Mouse (Mus musculus) CD8-positive naive resting alpha-beta T cell, adult 2 months (primary cell): ENCODE results near the gene Ccdc159.

Experiments used
- DNase-seq, 2 experiments: peaks; one replicate each; pipeline ENCODE4 v3.0.0; 2022; ENCODE audit warnings: low read depth in 2 of 2, low spot score in 2 of 2

Gene Ccdc159

GRCm38 (mm10) chr9:21934021-21934420, 6.8 kb downstream of the Ccdc159 start:
- DNase-seq = no peak

GRCm38 (mm10) chr9:21935466-21936131, 8.3 kb downstream of the Ccdc159 start:
- no peak for DNase-seq

DNA sequence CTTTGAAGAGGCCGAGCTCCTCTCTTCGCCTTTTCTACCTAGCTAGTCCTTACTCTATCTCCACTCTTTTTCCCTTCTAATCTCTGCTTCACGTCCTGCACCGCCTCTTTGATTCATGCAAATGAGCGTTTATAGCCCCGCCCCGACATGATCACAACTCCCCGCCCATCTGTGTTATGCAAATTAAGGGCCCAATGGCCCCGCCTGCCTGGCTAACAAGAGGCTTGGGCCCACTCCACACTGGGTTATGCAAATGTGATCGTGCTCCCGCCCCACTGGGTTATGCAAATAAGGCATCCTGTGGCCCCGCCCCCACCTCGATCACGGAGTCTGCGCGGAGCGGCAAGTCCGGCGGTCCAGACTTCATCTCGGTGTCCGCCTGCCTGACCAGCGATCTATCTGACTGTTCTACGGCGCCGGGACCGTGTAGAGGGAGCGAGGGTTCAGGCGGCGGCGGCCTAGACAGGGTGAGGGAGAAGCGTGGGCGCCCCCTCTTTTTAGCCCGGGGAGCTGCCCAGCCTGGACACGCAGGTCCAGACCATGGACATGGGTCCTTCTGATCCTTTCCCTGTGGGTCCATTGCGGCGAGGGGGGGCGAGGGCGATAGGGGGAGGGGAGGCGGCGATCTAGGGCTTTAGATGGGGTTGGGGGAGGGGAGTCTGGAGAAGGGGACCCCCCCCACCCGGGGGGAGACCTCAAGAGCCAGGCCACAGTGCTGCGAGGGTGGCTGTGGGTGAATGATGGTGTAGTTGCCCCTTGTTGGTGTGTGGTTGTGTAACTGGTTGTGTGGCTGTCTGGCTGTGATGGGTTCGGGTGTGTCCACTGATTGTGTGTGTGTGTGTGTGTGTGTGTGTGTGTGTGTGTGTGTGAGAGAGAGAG, 9.7 kb downstream of the Ccdc159 start, which contains the start of gene Plppr2:
TSS of gene Plppr2 (plus strand) at position 342 of the 879 bp plus-strand sequence.
- DNase-seq = peak; percentile 65 to 73

DNA sequence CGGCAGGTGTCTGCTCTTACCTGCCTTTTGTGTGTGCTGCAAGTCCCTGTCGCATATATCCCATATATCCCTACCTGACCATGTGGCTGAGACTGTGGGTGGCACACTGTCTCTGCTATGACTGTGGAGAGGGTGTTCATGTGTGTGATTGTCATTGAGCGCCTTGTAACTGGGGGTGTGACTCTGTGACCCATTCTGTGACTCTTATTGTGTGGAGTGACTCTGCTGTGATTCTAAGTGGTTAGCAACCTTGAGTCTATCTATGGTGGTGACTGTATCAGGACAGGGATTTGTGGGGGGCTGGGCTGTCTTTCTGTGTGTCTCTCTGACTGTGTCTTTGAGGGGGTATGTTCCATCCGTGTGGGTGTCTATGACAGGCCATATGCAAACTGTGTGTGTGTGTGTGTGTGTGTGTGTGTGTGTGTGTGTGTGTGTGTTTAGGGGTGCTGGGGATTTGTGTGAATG, 10.5 kb downstream of the Ccdc159 start:
- DNase-seq = no peak

- no peak for DNase-seq
Observed at GRCm38 (mm10) chr9:21938234-21938855, 11.1 kb downstream of the Ccdc159 start.

GRCm38 (mm10) chr9:21943046-21943445, 15.8 kb downstream of the Ccdc159 start:
- DNase-seq = no peak

- no peak for DNase-seq
Observed at GRCm38 (mm10) chr9:21943638-21944037, 16.4 kb downstream of the Ccdc159 start.

DNA sequence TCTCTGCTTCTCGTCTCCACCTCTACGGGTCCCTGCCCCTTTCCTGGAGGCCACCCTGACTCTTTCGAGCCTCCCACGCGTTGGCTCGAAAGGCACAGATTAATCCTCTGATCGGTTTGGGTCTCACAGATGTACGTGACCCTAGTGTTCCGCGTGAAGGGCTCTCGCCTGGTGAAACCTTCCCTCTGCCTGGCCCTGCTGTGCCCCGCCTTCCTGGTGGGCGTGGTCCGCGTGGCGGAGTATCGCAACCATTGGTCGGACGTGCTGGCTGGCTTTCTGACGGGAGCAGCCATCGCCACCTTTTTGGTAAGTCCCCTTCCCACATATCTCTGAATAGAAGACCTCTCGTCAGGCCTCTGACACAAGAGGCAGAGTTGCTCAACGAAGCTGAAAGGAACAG, 17.0 kb downstream of the Ccdc159 start:
- DNase-seq = no peak

DNA sequence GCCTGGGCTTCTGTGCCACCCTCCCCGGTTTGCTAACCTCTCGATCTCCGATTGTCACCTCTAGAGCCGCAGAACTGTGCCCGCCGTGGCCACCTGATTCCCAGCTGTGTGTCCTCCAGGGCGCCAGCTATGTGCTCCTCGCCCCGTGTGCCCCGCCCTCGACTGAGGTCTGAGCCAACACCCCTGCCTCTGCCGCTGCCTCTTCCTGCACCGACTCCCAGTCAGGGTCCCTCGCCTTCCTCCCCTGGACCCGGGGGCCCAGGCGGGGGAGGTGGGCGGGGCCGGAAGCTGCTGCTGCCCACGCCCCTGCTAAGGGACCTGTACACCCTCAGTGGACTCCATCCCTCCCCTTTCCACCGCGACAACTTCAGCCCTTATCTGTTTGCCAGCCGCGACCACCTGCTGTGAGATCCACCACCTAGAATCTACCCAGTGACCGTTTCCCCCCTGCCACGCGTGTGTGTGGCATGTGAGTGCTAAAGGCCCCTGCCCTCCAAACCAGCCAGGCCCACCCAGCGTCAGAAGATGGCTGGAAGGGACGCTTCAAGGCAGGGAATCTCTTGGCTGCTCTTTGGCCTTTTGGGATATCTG, 20.4 kb downstream of the Ccdc159 start:
- DNase-seq = no peak

GRCm38 (mm10) chr9:21948146-21948545, 20.9 kb downstream of the Ccdc159 start:
- DNase-seq = no peak

GRCm38 (mm10) chr9:21948790-21949189, 21.5 kb downstream of the Ccdc159 start:
- no peak for DNase-seq

DNA sequence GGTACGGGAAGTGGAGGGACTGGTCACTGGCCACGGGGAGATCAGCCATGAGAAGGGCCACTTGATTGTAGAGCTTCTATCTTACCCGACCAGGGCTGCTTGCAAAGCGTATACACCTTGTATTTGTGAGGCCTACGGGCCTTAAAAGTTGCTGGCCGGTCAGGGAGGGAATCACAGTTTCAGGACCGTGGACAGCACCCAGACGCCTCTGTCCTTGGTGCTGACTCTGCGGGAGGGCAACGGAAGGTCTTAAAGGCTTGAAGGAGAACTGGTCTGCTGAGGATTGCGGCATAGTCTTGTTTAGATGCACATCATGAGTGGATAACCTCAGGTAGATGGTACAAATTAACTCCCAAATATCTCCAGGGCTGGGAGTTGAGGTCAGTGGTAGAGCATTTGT, 23.1 kb downstream of the Ccdc159 start:
- peak; percentile 56 to 63 for DNase-seq

GRCm38 (mm10) chr9:21951977-21952376, 24.7 kb downstream of the Ccdc159 start:
- DNase-seq = peak in 1 of 2 experiments; percentile 24

DNA sequence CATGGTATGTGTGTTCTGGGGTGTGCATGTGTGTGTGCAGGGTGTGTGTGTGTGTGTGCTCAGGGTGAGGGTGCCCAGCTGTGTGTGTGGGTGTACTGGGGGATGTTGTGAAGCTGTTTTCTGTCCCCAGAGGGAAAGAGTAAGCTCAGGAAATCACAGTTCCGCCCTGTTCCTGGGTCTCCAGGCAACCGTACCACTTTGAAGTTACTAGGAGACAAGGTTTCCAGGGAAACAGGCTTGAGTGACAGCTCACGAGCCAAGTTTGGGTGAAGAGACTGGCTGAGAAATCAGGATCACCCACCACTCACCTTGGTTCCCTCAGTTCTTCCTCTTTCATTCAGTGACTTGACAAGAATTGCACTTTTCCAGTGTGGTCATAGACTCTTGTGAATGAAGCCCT, 26.3 kb downstream of the Ccdc159 start:
- DNase-seq = no peak

DNA sequence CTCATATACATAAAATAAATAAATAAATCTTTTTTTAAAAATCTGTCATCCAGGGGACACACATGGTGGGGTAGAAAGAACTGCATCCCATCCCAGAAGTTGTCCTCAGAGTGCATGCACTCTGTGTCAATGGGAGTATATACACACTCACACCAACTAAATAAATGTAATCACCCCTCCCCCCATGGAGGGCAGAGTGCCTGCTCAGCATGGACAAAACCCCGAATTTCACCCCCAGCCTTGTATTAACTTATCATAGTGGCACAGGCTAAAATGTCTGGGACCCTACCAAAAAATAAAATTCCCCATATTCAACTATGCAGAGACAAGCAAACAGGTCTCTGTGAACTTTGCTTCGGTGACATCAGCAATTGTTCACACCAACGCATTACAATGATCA, 27.4 kb downstream of the Ccdc159 start:
- no peak for DNase-seq

GRCm38 (mm10) chr9:21955225-21955569, 27.9 kb downstream of the Ccdc159 start:
- no peak for DNase-seq

DNA sequence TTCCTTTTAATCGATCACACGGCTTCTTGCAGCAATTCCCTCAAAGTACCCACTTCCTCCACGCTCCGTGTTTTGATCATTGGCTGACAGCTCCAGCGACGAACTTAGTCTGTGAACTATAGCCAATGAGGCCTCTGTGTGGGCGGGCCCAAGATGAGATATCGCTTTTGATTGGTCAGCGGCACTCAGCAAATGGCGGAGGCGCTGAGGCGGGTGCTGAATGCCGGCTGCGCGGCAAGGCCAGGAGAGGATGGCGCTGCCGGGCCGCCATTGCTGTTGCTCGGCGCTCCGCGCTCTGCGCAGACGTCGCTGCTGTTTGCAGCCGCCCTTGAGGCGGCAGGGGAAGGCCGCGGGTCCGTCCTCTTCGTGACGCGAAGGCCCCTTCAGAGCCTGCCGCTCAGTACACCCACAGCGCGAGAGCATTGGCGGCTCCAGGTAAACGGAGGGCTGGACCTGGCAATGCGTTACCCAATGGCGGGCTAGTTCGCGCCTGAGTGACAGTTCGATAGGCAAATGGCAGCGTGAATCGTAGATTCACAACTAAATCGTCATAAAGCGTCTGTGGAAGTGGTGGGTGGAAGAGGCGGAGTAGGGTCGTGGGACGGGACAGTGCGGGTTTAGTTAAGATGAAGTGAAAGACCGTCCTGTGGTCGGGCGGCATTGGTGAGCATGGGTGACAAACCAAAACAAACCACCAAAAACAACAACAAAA, 28.5 kb downstream of the Ccdc159 start, which contains the start of gene Swsap1:
TSS of gene Swsap1 (plus strand) at position 186 of the 712 bp plus-strand sequence.
- DNase-seq = peak; percentile 94 to 98

DNA sequence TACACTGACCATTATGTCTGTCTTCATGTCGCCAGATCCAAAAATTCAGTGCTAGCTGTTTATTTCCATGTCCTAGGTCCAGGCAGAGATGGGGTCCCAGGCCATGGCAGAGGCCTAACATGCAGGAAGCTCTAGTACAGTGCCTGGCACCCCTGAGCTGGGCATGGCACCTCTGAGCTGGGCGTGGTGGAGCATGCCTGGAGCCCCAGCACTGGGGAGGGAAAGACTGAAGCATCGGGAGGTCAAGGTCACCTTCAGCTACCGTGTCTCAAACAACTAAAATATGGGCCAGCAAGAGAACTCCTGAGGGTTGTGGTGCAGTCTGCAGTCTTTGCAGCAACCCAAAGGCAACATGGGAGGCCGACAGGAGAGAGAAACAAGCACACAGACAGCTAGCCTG, 31.1 kb downstream of the Ccdc159 start:
- no peak for DNase-seq

DNA sequence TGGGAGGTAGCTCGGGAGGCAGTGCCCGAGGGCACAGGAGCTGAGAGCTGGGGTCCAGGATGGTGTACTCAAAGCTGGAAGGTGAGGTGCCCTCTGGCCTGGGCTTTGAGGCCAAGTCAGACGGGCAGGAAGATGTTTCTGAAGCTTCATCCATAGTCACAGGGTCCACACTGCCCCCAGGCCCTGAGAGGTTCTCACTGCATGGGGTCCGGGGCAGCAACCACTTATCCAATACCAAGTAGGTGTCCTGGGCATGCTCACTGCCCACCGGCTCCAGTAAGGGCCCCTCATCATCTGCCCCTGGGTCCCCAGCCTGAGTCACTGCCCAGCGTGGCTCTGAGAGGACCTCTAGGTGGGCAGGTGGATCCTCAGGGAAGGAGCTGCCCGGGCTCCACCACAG, 32.0 kb downstream of the Ccdc159 start:
- DNase-seq = no peak

DNA sequence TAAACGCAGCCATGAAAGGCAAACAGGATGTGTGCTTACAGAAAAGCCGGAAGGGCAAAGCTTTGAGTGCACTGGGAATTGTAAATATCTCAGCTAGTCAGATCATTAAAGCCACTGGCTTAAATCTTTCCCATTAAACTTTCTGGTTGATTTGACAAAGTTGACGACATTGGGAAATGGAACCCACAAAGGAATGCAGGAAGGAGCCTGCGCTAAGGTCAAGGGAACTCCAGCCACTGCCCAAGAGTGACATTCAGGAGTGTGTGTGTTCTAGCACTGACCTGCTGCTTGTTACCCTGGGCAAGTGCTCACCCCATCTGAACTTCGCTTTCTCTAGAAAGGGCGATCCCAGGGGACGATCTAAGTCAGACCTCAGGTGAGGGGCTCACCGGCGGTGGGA, 32.9 kb downstream of the Ccdc159 start:
- no peak for DNase-seq
